20 mouse cellular contexts compared by ENCODE assay signal in genomic region chr9:20512714-20513113, GRCm38 (mm10). TPM values are rescaled to one million over a fixed set of nuclear protein-coding genes. Genes with fewer than 3 reads are reported as not detected.
DNase-seq lines count a peak whose midpoint lies in the region; ATAC-seq and TF ChIP-seq lines count a peak whose summit lies in the region.
"Had no signal": no experiment of that assay in that cellular context is flagged by ENCODE, and none has a peak within 500 bp of the region (broad histone marks: within the 10 kb centered on the region; RNA-seq: fewer than 3 reads in every experiment).

No protein-coding gene starts in this region.

- no peak for TF ChIP-seq POLR2A in small intestine, adult 2 months (IDR thresholded peaks at IDR 0.05; ENCODE audit: low read depth, low read length)

- WGBS in heart, embryonic 10.5 days, result 80% methylated on average over 8 of the region's 8 CpGs
- 71% methylated on average over 8 of the region's 8 CpGs for WGBS in intestine, embryonic 16.5 days
- WGBS in small intestine, adult 2 months, result 41% methylated on average over 8 of the region's 8 CpGs

- peak; percentile 87 for DNase-seq in heart, adult 11 months
- DNase-seq in heart, embryonic 10.5 days (ENCODE audit: low spot score), result no peak
- no peak for DNase-seq in cerebellum, adult 8-10 months
- no peak for DNase-seq in Muller cell, postnatal 12 days (ENCODE audit: inconsistent ontology term)
- DNase-seq: adrenal gland, adult 2 months; adrenal gland, postnatal 10 days; adrenal gland, postnatal 25 days; cerebellum, adult 11 months; cerebellum, adult 18-20 months; cerebellum, adult 9-10 months; cerebellum, postnatal 10 days; cerebellum, postnatal 25 days; forebrain, postnatal 0 days had no signal

- TF ChIP-seq CTCF in small intestine, adult 2 months (IDR thresholded peaks at IDR 0.05; ENCODE audit: extremely low read depth, insufficient read length, insufficient replicate concordance, low read depth, low read length), result no peak

- no peak overlapping the region for H3K4me3 ChIP-seq in heart, embryonic 10.5 days
- H3K4me3 ChIP-seq in intestine, embryonic 16.5 days (ENCODE audit: low read length), result no peak overlapping the region
- H3K4me3 ChIP-seq in small intestine, adult 2 months (ENCODE audit: low read depth, low read length), result no peak overlapping the region
- H3K4me3 ChIP-seq: embryonic facial prominence, embryonic 10.5 days; embryonic facial prominence, embryonic 12.5 days; forebrain, embryonic 13.5 days; forebrain, embryonic 15.5 days had no signal

- H3K36me3 ChIP-seq in heart, embryonic 10.5 days, result peaks cover 61% of the 10 kb centered on the region
- no peaks in the 10 kb centered on the region; the same call in 1 of the 2 replicates for H3K36me3 ChIP-seq in intestine, embryonic 16.5 days (ENCODE audit: control insufficient read depth, insufficient read depth, low read length)
- H3K36me3 ChIP-seq in small intestine, adult 2 months (ENCODE audit: control insufficient read depth, insufficient read depth, low read length), result peaks cover 7% of the 10 kb centered on the region

- no peak overlapping the region for H3K4me2 ChIP-seq in intestine, embryonic 16.5 days (ENCODE audit: low read depth, low read length)
- H3K4me2 ChIP-seq: embryonic facial prominence, embryonic 12.5 days; forebrain, embryonic 13.5 days; forebrain, embryonic 15.5 days had no signal

- no peak overlapping the region for H3K27ac ChIP-seq in heart, embryonic 10.5 days
- no peak overlapping the region for H3K27ac ChIP-seq in intestine, embryonic 16.5 days (ENCODE audit: low read length)
- peak overlapping the region; percentile 17; the same call in 1 of the 2 replicates for H3K27ac ChIP-seq in small intestine, adult 2 months (ENCODE audit: insufficient read depth, low read depth, low read length)
- H3K27ac ChIP-seq: embryonic facial prominence, embryonic 10.5 days; embryonic facial prominence, embryonic 12.5 days; forebrain, embryonic 13.5 days; forebrain, embryonic 15.5 days had no signal

- H3K4me1 ChIP-seq in heart, embryonic 10.5 days, result no peaks in the 10 kb centered on the region
- no peaks in the 10 kb centered on the region; the same call in 1 of the 2 replicates for H3K4me1 ChIP-seq in intestine, embryonic 16.5 days (ENCODE audit: control insufficient read depth, insufficient read depth, low read length)
- H3K4me1 ChIP-seq in small intestine, adult 2 months (ENCODE audit: control insufficient read depth, insufficient read depth, insufficient read length, low read length), result peaks cover 5% of the 10 kb centered on the region

- peak; percentile 77 for ATAC-seq in intestine, embryonic 16.5 days
- ATAC-seq: forebrain, embryonic 13.5 days; forebrain, embryonic 15.5 days; forebrain, postnatal 0 days; Patski had no signal

- H3K27me3 ChIP-seq in heart, embryonic 10.5 days (ENCODE audit: insufficient read depth, poor library complexity, severe bottlenecking), result no peaks in the 10 kb centered on the region
- H3K27me3 ChIP-seq in intestine, embryonic 16.5 days (replicated peaks; ENCODE audit: control insufficient read depth, insufficient read depth, low read length), result no peaks in the 10 kb centered on the region
- H3K27me3 ChIP-seq in small intestine, adult 2 months (ENCODE audit: control insufficient read depth, insufficient read depth, low read length), result no peaks in the 10 kb centered on the region
- H3K27me3 ChIP-seq: embryonic facial prominence, embryonic 12.5 days; forebrain, embryonic 13.5 days; forebrain, embryonic 15.5 days; Patski had no signal

- no peak overlapping the region for H3K9ac ChIP-seq in intestine, embryonic 16.5 days (ENCODE audit: low read depth, low read length)
- H3K9ac ChIP-seq: embryonic facial prominence, embryonic 12.5 days; forebrain, embryonic 13.5 days; forebrain, embryonic 15.5 days; forebrain, postnatal 0 days had no signal

- H3K9me3 ChIP-seq in heart, embryonic 10.5 days, result no peaks in the 10 kb centered on the region
- no peaks in the 10 kb centered on the region for H3K9me3 ChIP-seq in intestine, embryonic 16.5 days (ENCODE audit: control insufficient read depth, low read length)
- H3K9me3 ChIP-seq: embryonic facial prominence, embryonic 10.5 days; embryonic facial prominence, embryonic 12.5 days; forebrain, embryonic 13.5 days; forebrain, embryonic 15.5 days had no signal

RNA-seq across cellular contexts. Expression of gene Zfp266, which starts 8.5 kb away (rescaled TPM):
- polyA plus RNA-seq in heart, embryonic 10.5 days (2016; fragmentation: Nextera tagmentation; extraction: Ambion mirVana), result 54.9 and 75.9 TPM in 2 replicates
- 44.1 and 49.3 TPM in 2 replicates for polyA plus RNA-seq in intestine, embryonic 16.5 days (2015; fragmentation: Nextera tagmentation; extraction: Ambion mirVana)
- polyA plus RNA-seq in small intestine, adult 2 months (2012; rRNA removed), result 0.48 and 0.75 TPM in 2 replicates

RNA-seq across cellular contexts. Expression of gene Zfp426, which starts 20.2 kb away (rescaled TPM):
- 13.9 and 15.7 TPM in 2 replicates for polyA plus RNA-seq in heart, embryonic 10.5 days (2016; fragmentation: Nextera tagmentation; extraction: Ambion mirVana)
- 14.2 and 14.4 TPM in 2 replicates for polyA plus RNA-seq in intestine, embryonic 16.5 days (2015; fragmentation: Nextera tagmentation; extraction: Ambion mirVana)
- polyA plus RNA-seq in small intestine, adult 2 months (2012; rRNA removed), result 1.2 and 2.3 TPM in 2 replicates

RNA-seq across cellular contexts. Expression of gene Zfp26, which starts 52.8 kb away (rescaled TPM):
- polyA plus RNA-seq in heart, embryonic 10.5 days (2016; fragmentation: Nextera tagmentation; extraction: Ambion mirVana), result 15.5 and 16.9 TPM in 2 replicates
- polyA plus RNA-seq in intestine, embryonic 16.5 days (2015; fragmentation: Nextera tagmentation; extraction: Ambion mirVana), result 9.7 TPM in 2 replicates
- 0.18 and 0.51 TPM in 2 replicates for polyA plus RNA-seq in small intestine, adult 2 months (2012; rRNA removed)

Comparison
In these comparisons a context has a peak if more than half of its experiments do, and no peak if none do; other contexts are left out.
1. RNA of gene Zfp266, which starts 8.5 kb away (polyA plus RNA-seq): 54.9 to 75.9 TPM in heart, embryonic 10.5 days and 44.1 to 49.3 TPM in intestine, embryonic 16.5 days; 0.48 to 0.75 TPM in small intestine, adult 2 months; every median in the first group is over 10 times any median in the second.